Mouse (Mus musculus): ENCODE measurements around the gene Zfp524.

Zfp524 gene

GRCm38 (mm10) chr7:5051193-5052192, 37.3 kb downstream of the Zfp524 start, which contains the start of gene Zfp580:
Zfp580 (plus strand) TSS chr7:5051538.
- no peak for DNase-seq (ENCODE audit: low spot score)

- no peak for DNase-seq (ENCODE audit: low spot score)
Observed at GRCm38 (mm10) chr7:5052438-5052837, 38.2 kb downstream of the Zfp524 start.

DNA sequence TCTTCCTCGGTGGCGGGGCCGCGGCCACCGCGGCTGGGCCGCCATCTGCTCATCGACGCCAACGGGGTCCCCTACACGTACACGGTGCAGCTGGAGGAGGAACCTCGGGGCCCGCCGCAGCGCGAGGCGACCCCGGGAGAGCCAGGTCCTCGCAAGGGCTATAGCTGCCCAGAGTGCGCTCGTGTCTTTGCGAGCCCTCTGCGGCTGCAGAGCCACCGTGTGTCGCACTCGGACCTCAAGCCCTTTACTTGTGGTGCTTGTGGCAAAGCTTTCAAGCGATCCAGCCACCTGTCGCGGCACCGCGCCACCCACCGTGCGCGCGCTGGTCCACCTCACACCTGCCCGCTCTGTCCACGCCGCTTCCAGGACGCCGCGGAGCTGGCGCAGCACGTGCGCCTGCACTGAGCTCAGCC, 38.7 kb downstream of the Zfp524 start:
- DNase-seq (ENCODE audit: low spot score), result no peak

DNA sequence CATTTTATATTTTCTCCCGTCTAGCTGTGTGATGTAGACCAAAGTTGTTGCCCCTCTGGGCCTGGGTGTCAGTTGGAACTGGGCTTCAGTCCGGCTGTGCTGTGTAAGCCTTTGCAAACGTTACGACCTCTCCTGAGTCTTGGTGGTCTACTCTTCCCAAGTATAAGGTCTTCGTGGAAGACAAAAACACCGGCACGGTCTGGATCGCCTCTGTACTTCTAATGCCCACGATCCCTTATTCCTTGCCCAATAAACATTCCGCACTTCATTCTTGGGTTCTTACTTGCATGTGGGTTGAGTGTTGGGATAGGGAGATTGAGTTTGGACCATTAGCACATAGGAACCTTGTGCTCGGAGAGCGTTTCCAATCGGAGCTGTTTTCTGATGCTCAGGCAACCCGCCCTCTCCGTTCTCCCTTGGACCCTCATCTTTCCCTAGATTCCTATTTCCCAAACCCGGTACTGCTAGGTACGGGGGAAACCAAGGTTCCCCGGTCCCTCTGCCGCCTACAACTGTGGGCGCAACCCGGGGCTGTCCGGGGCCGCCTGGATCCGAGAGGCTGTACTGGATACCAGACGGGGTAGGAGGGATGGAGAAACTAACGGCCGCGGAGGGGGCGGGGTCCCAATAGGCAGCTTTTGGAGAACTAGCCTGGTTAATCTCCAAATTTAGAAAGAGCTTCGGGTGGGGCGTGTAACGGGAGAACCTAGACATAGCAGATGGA, 39.4 kb downstream of the Zfp524 start:
- no peak for DNase-seq (ENCODE audit: low spot score)

GRCm38 (mm10) chr7:5056651-5057263, 42.5 kb downstream of the Zfp524 start:
- DNase-seq (ENCODE audit: low spot score), result no peak

DNA sequence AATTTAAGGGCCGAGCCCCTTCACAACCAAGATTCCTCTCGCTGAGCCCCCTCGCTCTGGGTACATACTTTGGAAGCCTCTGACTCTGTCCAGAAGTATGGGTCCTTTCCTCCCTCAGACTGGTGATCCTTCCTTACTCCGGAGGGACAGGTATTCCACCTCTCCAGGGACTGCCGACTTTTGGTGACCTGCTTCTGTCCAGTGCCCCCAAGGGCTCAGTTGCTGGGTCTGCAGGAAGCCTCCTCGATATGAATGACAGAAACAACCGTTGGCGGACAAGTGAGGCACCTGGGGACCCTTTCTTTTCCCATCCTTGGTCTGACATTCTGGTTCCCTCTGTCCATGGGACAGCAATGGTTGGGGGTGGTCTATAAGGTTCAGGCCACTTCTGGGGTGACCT, 43.2 kb downstream of the Zfp524 start:
- no peak for DNase-seq (ENCODE audit: low spot score)

- no peak for DNase-seq (ENCODE audit: low spot score)
Observed at GRCm38 (mm10) chr7:5057804-5058203, 43.6 kb downstream of the Zfp524 start.

DNA sequence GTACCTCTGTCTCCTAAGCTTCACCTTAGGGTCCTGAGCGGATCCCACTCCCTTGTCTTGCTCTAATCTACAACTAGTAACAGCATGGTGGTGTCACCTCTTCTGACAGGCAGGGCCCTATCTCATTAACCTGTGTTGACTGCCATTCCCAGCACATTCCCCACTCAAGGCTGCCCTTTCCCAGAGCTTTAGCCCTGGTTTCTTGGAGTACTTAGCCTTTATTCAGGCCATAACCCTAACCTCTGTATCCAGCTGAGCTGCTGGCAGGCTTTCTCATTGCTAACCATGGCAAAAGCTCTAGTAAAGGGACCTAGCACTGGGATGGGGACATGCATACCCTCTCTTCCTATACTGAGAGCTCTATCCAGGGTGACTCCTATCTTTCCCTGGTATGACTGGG, 44.4 kb downstream of the Zfp524 start:
- DNase-seq (ENCODE audit: low spot score), result no peak

DNA sequence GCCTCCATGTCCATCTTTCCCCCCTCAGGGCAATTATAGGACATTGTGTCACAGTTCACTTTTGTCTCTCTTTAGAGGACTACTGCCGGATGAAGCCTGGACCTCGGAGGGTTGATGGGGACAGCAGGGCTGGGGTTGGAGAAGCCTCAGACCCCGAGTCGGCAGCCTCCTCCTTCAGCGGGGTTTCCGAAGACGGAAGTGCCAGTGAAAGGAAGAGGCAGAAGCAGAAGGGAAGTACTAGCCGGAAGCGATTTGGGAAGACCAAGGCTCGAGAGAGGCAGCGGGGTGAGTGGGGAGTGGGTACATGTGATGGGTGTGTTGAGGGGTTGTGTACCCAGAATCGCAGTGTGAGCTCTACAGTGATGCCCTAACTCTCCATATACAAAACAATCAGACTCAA, 45.2 kb downstream of the Zfp524 start:
- DNase-seq (ENCODE audit: low spot score), result no peak

- peak; percentile 75 for DNase-seq (ENCODE audit: low spot score)
Observed at GRCm38 (mm10) chr7:5060239-5060731, 46.1 kb downstream of the Zfp524 start.

- DNase-seq (ENCODE audit: low spot score), result peak; percentile 97
Observed at GRCm38 (mm10) chr7:5060944-5061773, 46.9 kb downstream of the Zfp524 start.

DNA sequence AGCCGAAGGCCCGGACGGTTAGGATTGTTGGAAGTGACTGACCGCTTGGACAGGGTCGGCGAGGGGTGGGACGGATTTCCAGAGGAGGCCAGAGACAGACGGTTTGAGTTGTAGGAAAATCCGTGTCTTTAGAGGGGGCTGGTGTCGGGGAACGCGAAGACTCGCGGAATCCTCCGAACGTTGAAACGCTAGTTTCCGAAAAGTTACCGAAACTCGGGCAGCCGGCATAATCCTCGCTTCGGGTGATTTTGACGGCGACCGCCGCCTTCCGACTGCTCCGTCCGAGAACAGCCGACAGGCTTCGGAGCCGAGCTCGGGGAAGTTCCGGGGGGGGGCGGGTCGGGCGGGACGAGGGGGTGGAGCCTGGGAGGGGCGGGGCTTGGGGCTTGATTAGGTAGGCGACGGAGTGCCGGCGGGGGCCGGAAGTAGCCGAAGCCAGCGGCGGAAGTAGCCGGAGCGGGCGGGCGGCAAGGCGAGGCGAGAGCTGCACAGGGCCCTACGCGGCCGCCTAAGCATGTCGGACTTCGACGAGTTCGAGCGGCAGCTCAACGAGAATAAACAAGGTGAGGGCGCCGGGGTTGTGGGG, 47.7 kb downstream of the Zfp524 start, which contains the start of gene U2af2:
TSS of gene U2af2 (plus strand) at position 370 of the 586 bp plus-strand sequence.
- DNase-seq (ENCODE audit: low spot score), result peak; percentile 86

DNA sequence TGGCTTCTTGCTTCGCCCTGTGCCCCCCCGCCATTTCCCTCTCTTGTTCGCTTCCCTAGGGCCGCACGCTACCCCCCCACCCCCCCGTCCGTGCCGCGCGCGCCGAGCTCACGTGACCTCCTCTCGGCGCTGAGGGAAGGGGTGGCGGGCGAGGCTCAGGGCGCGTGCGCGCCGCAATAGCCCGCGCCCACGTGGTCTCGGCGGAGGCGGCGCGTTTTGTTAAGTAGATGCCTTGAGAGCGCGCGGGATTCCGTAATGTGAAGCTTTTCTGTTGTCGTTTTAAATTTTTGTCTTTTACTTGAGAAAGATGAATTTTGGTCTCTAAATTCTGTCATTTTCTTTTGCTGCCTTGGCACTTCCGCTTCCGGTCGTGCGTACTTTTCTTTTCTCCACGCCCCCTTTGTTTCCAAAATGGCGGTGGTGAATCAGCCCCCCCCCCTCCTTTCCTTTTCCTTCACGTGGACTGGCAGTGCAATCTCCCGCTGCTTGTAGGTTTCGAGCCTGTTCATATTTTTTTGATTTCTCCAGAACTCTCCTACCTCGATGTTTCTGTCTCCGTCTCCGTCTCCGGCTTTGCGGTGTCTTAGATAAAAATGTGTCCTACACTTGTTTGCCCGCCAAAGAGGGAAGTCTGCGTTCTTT, 48.3 kb downstream of the Zfp524 start:
- DNase-seq (ENCODE audit: low spot score), result peak; percentile 84

DNA sequence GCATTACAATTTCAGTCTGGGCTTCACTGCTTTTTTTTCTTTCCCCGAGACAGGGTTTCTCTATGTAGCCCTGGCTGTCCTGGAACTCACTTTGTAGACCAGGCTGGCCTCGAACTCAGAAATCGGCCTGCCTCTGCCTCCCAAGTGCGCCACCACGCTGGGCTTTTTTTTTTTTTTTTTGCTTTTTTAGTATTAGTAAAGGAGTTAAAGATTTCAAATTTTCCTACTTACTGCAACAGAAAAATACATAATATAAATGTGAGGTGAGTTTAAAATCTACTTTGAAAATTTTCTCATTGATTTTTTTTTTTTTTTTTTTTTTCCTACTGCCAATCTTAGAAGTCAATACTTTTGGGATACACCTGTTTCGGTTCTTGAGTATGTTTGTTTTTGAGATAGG, 50.7 kb downstream of the Zfp524 start:
- DNase-seq (ENCODE audit: low spot score), result no peak

Measured in c-Kit-positive CD71-positive TER-119-positive erythroid progenitor cells, embryonic 14.5 days (primary cell).